Mouse (Mus musculus) kidney, embryonic 16.5 days (tissue): ENCODE results near the gene Ank2. TPM values are rescaled to one million over a fixed set of nuclear protein-coding genes. Genes with fewer than 3 reads are reported as not detected.
A peak's percentile ranks its signal among the peaks of the same experiment; 100 is the strongest.

ENCODE experiments used
- ATAC-seq: fragments of 200-750 bp; cut with Nextera tagmentation; 2 replicates; pipeline ENCODE4 v1.8.0; 2017; ENCODE audit warnings: moderate TSS enrichment; ENCODE audit not compliant: low FRiP score, low TSS enrichment
- H3K27ac ChIP-seq: fragments of 300-500 bp; sonication (generic); 2 replicates; pipeline ENCODE4 v1.5.1; 2014; ENCODE audit warnings: low read length
- H3K27me3 ChIP-seq: fragments of 300-500 bp; sonication (generic); 2 replicates; pipeline ENCODE4 v1.6.1; 2014; ENCODE audit warnings: low read length, control low read depth, mixed read lengths; ENCODE audit not compliant: insufficient read depth
- H3K36me3 ChIP-seq: fragments of 300-500 bp; sonication (generic); 2 replicates; pipeline ENCODE4 v1.6.1; 2014; ENCODE audit warnings: low read length, control low read depth, mixed read lengths; ENCODE audit not compliant: insufficient read depth
- H3K4me1 ChIP-seq: fragments of 300-500 bp; sonication (generic); 2 replicates; pipeline ENCODE4 v1.6.1; 2014; ENCODE audit warnings: low read length, control low read depth, mixed read lengths; ENCODE audit not compliant: insufficient read depth
- H3K4me2 ChIP-seq: fragments of 300-500 bp; sonication (generic); replicated peaks from 2 replicates; pipeline ENCODE4 v1.6.1; 2014; ENCODE audit warnings: low read depth, low read length
- H3K4me3 ChIP-seq: fragments of 300-500 bp; sonication (generic); 2 replicates; pipeline ENCODE4 v1.5.1; 2014; ENCODE audit warnings: mild to moderate bottlenecking, low read length
- H3K9ac ChIP-seq: fragments of 300-500 bp; sonication (generic); replicated peaks from 2 replicates; pipeline ENCODE4 v1.6.1; 2014; ENCODE audit warnings: low read length
- H3K9me3 ChIP-seq: fragments of 300-500 bp; sonication (generic); 2 replicates; pipeline ENCODE4 v1.6.1; 2016; ENCODE audit warnings: low read length, control low read depth
- WGBS: fragments of 180-500 bp; shearing (Covaris S2); extraction: QIAGEN DNeasy Blood & Tissue Kit; methylation state at CpG from one replicate; pipeline ENCODE4 v1.1.7; 2014; 5-methylcytosine and 5-hydroxymethylcytosine counted together
- polyA plus RNA-seq: library from polyadenylated mRNA; unstranded; fragments of >200 nt; fragmentation: Nextera tagmentation; extraction: Ambion mirVana; gene quantifications from 2 replicates; pipeline ENCODE4 v1.2.1, GENCODE M21; 2015

Gene Ank2
- polyA plus RNA-seq, 1 experiment from 2014 or later = 7.5 TPM

GRCm38 (mm10) chr3:126952698-126953097 lies 546.5 kb downstream of the Ank2 start:
- H3K27ac ChIP-seq = no peak overlapping the region
- WGBS = 57% methylated on average over 1 of the region's 1 CpGs
- H3K9ac ChIP-seq = no peak overlapping the region
- H3K27me3 ChIP-seq = no peaks in the 10 kb centered on the region
- no peak overlapping the region for H3K4me2 ChIP-seq
- ATAC-seq = no peak
- H3K4me3 ChIP-seq = no peak overlapping the region
- no peaks in the 10 kb centered on the region for H3K36me3 ChIP-seq
- H3K9me3 ChIP-seq = no peaks in the 10 kb centered on the region
- no peaks in the 10 kb centered on the region for H3K4me1 ChIP-seq

- Histone ChIP-seq H3K9me3 (no peaks in the 10 kb centered on the region), H3K4me3 (no peak overlapping the region), H3K4me2 (no peak overlapping the region), H3K27me3 (no peaks in the 10 kb centered on the region), H3K36me3 (0 out of 2 replicates have a peak, but pooled peaks cover 3% of the 10 kb centered on the region), H3K9ac (no peak overlapping the region), H3K27ac (no peak overlapping the region), H3K4me1 (no peaks in the 10 kb centered on the region)
- no peak for ATAC-seq
- 90% methylated on average over 10 of the region's 10 CpGs for WGBS
Observed at GRCm38 (mm10) chr3:126946591-126946990, 552.6 kb downstream of the Ank2 start.

GRCm38 (mm10) chr3:126944838-126945237 lies 554.3 kb downstream of the Ank2 start:
- ATAC-seq = no peak
- 59% methylated on average over 4 of the region's 4 CpGs for WGBS
- no peaks in the 10 kb centered on the region for H3K9me3 ChIP-seq
- H3K4me2 ChIP-seq = no peak overlapping the region
- H3K4me1 ChIP-seq = no peaks in the 10 kb centered on the region
- H3K36me3 ChIP-seq = 0 out of 2 replicates have a peak, but pooled peaks cover 3% of the 10 kb centered on the region
- H3K4me3 ChIP-seq = no peak overlapping the region
- H3K27ac ChIP-seq = no peak overlapping the region
- no peak overlapping the region for H3K9ac ChIP-seq
- H3K27me3 ChIP-seq = no peaks in the 10 kb centered on the region

- Histone ChIP-seq H3K27ac (no peak overlapping the region), H3K9me3 (no peaks in the 10 kb centered on the region), H3K4me1 (no peaks in the 10 kb centered on the region), H3K9ac (no peak overlapping the region), H3K4me3 (no peak overlapping the region), H3K36me3 (0 out of 2 replicates have a peak, but pooled peaks cover 3% of the 10 kb centered on the region), H3K27me3 (no peaks in the 10 kb centered on the region), H3K4me2 (no peak overlapping the region)
- ATAC-seq = no peak
- WGBS = 70% methylated on average over 11 of the region's 11 CpGs
Observed at GRCm38 (mm10) chr3:126944081-126944480, 555.1 kb downstream of the Ank2 start.

DNA sequence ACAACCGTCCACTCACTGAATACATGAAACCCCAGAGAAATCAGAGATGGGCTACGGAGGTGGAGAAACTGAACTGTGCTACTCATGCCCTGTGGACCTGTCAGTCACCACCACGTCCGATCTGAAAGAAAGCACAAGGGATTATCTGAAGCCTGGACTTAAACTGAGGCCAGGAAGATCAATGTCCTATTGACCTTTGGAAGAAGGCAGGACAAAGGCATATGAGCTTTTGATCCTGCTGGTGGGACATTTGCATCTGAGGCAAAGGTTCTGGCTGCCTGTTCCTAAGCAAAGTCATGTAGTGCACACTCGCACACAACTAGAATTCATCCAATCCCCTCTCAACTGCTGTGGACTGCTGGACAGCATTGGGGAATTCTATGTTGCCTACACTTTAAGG lies 558.7 kb downstream of the Ank2 start:
- H3K9ac ChIP-seq = no peak overlapping the region
- no peak overlapping the region for H3K4me3 ChIP-seq
- H3K27ac ChIP-seq = no peak overlapping the region
- WGBS = 89% methylated on average over 5 of the region's 5 CpGs
- H3K4me2 ChIP-seq = no peak overlapping the region
- no peaks in the 10 kb centered on the region for H3K9me3 ChIP-seq
- H3K36me3 ChIP-seq = no peaks in the 10 kb centered on the region
- no peak for ATAC-seq
- no peaks in the 10 kb centered on the region for H3K4me1 ChIP-seq
- H3K27me3 ChIP-seq = no peaks in the 10 kb centered on the region

DNA sequence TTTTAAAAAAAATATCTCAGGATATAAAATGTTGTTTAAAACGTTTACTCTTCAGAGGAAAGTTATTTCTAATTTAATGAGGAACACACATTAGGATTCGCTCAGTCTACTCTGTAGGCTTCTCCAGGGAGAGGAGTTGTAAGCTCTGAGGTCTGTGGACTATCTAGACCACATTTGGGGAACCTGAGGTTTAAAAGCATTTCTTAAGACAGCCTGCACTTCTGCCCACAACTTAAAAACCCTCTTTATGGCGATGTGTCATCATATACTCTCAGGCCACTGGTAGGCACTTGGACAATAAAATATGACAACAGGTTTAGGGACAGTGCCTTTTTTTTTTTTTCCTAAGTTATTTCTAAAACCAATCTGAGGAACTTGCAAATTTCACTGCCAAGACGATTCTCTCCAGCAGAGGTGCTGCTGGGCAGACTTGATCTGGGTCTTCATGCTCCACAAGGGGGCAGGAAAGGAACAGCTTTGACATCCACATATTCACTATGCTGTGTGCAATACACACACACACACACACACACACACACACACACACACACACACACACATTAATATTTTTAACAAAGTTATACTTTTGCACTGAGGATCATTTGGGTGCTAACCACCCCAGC lies 567.2 kb downstream of the Ank2 start:
- H3K9ac ChIP-seq = no peak overlapping the region
- H3K9me3 ChIP-seq = no peaks in the 10 kb centered on the region
- H3K4me3 ChIP-seq = no peak overlapping the region
- no peaks in the 10 kb centered on the region for H3K4me1 ChIP-seq
- no peaks in the 10 kb centered on the region for H3K27me3 ChIP-seq
- ATAC-seq = no peak
- 66% methylated on average over 4 of the region's 4 CpGs for WGBS
- no peak overlapping the region for H3K4me2 ChIP-seq
- H3K36me3 ChIP-seq = no peaks in the 10 kb centered on the region
- H3K27ac ChIP-seq = no peak overlapping the region

GRCm38 (mm10) chr3:126923575-126924382 lies 575.4 kb downstream of the Ank2 start:
- peaks cover 3% of the 10 kb centered on the region; the same call in 1 of the 2 replicates for H3K4me1 ChIP-seq
- no peaks in the 10 kb centered on the region for H3K36me3 ChIP-seq
- H3K4me2 ChIP-seq = no peak overlapping the region
- H3K9me3 ChIP-seq = no peaks in the 10 kb centered on the region
- H3K27me3 ChIP-seq = no peaks in the 10 kb centered on the region
- no peak overlapping the region for H3K4me3 ChIP-seq
- no peak overlapping the region for H3K9ac ChIP-seq
- no peak overlapping the region for H3K27ac ChIP-seq
- peak; percentile 70; the same call in 1 of the 2 replicates for ATAC-seq
- WGBS = 51% methylated on average over 12 of the region's 12 CpGs

- Histone ChIP-seq H3K9me3 (no peaks in the 10 kb centered on the region), H3K4me2 (no peak overlapping the region), H3K9ac (no peak overlapping the region), H3K4me1 (peaks cover 3% of the 10 kb centered on the region; the same call in 1 of the 2 replicates), H3K27ac (no peak overlapping the region), H3K27me3 (no peaks in the 10 kb centered on the region), H3K36me3 (no peaks in the 10 kb centered on the region), H3K4me3 (no peak overlapping the region)
- no peak for ATAC-seq
- WGBS = 73% methylated on average over 3 of the region's 3 CpGs
Observed at GRCm38 (mm10) chr3:126921941-126922340, 577.2 kb downstream of the Ank2 start.

DNA sequence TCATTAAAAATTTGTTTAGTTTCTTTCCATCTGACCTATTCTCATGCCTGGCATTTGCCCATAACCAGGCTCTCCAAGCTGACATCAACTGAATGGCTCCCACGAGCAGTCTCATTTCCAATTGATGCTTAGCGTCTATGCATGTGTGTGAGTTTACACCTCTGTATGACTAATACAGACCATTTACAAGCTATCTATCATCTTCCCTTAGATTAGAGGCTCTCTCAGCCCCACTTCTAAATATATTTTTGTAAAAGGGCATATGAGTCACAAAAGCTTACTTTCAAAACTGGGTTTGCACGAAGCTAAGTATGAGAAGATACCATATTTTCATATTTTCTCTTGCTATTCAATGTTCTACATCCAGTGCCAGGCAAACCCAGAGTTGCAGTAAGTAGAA lies 578.9 kb downstream of the Ank2 start:
- ATAC-seq = no peak
- WGBS = 84% methylated on average over 3 of the region's 3 CpGs

More for the DNA sequence above, 578.9 kb downstream of the Ank2 start:
- Histone ChIP-seq H3K4me3 (no peak overlapping the region), H3K36me3 (no peaks in the 10 kb centered on the region), H3K27me3 (no peaks in the 10 kb centered on the region), H3K4me2 (no peak overlapping the region), H3K9me3 (no peaks in the 10 kb centered on the region), H3K27ac (no peak overlapping the region), H3K4me1 (peaks cover 3% of the 10 kb centered on the region; the same call in 1 of the 2 replicates), H3K9ac (no peak overlapping the region)
